Mouse (Mus musculus) hindbrain, embryonic 10.5 days (tissue): ENCODE measurements around the gene Dusp21. TPM values are rescaled to one million over a fixed set of nuclear protein-coding genes. Genes with fewer than 3 reads are reported as not detected.

Experiments
- DNase-seq: peaks from one replicate; pipeline ENCODE4 v3.0.0-alpha.2; 2017; ENCODE audit warnings: low spot score
- H3K27ac ChIP-seq: fragments of 300-500 bp; sonication (generic); 2 replicates; pipeline ENCODE4 v1.5.1; 2016; ENCODE audit warnings: mild to moderate bottlenecking, moderate library complexity
- H3K27me3 ChIP-seq: fragments of 300-500 bp; sonication (generic); 2 replicates; pipeline ENCODE4 v1.6.1; 2016; ENCODE audit warnings: mild to moderate bottlenecking; ENCODE audit not compliant: poor library complexity, insufficient read depth, severe bottlenecking
- H3K36me3 ChIP-seq: fragments of 300-500 bp; sonication (generic); 2 replicates; pipeline ENCODE4 v1.6.1; 2016; ENCODE audit warnings: mild to moderate bottlenecking, moderate library complexity
- H3K4me1 ChIP-seq: fragments of 300-500 bp; sonication (generic); replicated peaks from 2 replicates; pipeline ENCODE4 v1.6.1; 2016; ENCODE audit warnings: mild to moderate bottlenecking
- H3K4me3 ChIP-seq: fragments of 300-500 bp; sonication (generic); 2 replicates; pipeline ENCODE4 v1.5.1; 2016; ENCODE audit warnings: mild to moderate bottlenecking, moderate library complexity
- H3K9me3 ChIP-seq: fragments of 300-500 bp; sonication (generic); 2 replicates; pipeline ENCODE4 v1.6.1; 2016; ENCODE audit warnings: mild to moderate bottlenecking, moderate library complexity
- WGBS: fragments of 180-500 bp; shearing (Covaris S2); methylation state at CpG from one replicate; pipeline ENCODE4 v1.1.7; 2016; 5-methylcytosine and 5-hydroxymethylcytosine counted together
- polyA plus RNA-seq: library from polyadenylated mRNA; unstranded; fragments of >200 nt; fragmentation: Nextera tagmentation; extraction: Ambion mirVana; gene quantifications from 2 replicates; pipeline ENCODE4 v1.2.1, GENCODE M21; 2016

Dusp21 gene
- not detected in 2 replicates for polyA plus RNA-seq

DNA sequence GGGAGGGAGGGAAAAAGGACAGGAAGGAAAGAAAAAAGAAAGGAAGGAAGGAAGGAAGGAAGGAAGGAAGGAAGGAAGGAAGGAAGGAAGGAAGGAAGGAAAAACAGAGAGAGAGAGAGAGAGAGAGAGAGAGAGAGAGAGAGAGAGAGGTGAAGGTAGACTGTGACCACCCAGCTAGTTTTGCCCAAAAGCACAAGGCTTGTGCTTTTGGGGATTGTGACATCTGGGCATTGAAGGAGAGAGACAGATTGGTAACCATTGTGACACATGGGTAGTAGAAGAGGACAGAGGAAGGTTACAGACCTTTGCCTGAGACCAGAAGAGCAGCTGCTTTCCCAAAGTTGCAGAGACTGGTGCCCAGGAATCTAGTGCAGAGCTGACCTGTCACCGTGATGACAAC, at the start of gene Dusp21:
Gene Dusp21, plus strand, starts transcription at position 301 of the 400 bp plus-strand sequence.
- WGBS, result 89% methylated on average over 1 of the region's 1 CpGs
- H3K4me3 ChIP-seq, result no peak within 1 kb of the TSS

GRCm38 (mm10) chrX:18160734-18161442, 15.2 kb downstream of the Dusp21 start:
- peak overlapping the region; percentile 82 for H3K4me3 ChIP-seq
- DNase-seq, result no peak
- H3K4me1 ChIP-seq, result no peaks in the 10 kb centered on the region
- peak overlapping the region; percentile 93 for H3K27ac ChIP-seq
- no peaks in the 10 kb centered on the region for H3K9me3 ChIP-seq
- H3K36me3 ChIP-seq, result no peaks in the 10 kb centered on the region
- H3K27me3 ChIP-seq, result no peaks in the 10 kb centered on the region
- 63% methylated on average over 4 of the region's 4 CpGs for WGBS

More for the DNA sequence above, at the start of gene Dusp21:
- Histone ChIP-seq H3K36me3 (no peaks in the 10 kb centered on the region), H3K27ac (no peak within 1 kb of the TSS), H3K4me1 (no peaks in the 10 kb centered on the region), H3K27me3 (no peaks in the 10 kb centered on the region), H3K9me3 (no peaks in the 10 kb centered on the region)
- no peak for DNase-seq

DNA sequence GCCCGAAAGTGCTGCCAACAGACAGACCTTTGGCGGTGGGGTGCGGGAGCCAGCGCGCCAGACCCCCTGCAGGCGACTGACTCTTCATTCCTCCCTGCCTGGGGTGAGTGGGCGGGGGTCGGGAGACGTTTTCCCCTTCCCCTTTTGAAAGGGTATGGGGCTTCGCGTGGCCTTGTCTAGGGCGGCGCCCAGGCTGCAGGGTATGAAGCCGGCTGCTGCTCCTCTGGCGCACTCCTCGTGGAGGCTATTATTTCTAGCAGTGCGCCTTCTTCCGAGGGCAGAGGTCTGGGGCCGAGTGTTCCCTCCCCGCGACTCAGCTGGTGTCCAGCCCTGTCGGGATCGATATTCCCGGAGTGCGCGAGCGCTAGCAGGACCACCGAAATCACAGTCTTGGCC, 16.1 kb downstream of the Dusp21 start:
- no peaks in the 10 kb centered on the region for H3K9me3 ChIP-seq
- H3K4me3 ChIP-seq, result peak overlapping the region; percentile 82
- no peak for DNase-seq
- no peaks in the 10 kb centered on the region for H3K27me3 ChIP-seq
- WGBS, result under 1% methylated on average over 28 of the region's 28 CpGs
- H3K27ac ChIP-seq, result peak overlapping the region; percentile 93
- H3K4me1 ChIP-seq, result no peaks in the 10 kb centered on the region
- H3K36me3 ChIP-seq, result no peaks in the 10 kb centered on the region

- peak; percentile 96 for DNase-seq
- Histone ChIP-seq H3K27me3 (no peaks in the 10 kb centered on the region), H3K4me1 (no peaks in the 10 kb centered on the region), H3K27ac (peak within 1 kb of the TSS; percentile 97), H3K36me3 (no peaks in the 10 kb centered on the region), H3K4me3 (peak within 1 kb of the TSS; percentile 82), H3K9me3 (no peaks in the 10 kb centered on the region)
- under 1% methylated on average over 50 of the region's 50 CpGs for WGBS
These were observed 16.7 kb downstream of the Dusp21 start, which contains the start of gene Kdm6a for GRCm38 (mm10) chrX:18162192-18162857. Kdm6a (plus strand) TSS chrX:18162575.

DNA sequence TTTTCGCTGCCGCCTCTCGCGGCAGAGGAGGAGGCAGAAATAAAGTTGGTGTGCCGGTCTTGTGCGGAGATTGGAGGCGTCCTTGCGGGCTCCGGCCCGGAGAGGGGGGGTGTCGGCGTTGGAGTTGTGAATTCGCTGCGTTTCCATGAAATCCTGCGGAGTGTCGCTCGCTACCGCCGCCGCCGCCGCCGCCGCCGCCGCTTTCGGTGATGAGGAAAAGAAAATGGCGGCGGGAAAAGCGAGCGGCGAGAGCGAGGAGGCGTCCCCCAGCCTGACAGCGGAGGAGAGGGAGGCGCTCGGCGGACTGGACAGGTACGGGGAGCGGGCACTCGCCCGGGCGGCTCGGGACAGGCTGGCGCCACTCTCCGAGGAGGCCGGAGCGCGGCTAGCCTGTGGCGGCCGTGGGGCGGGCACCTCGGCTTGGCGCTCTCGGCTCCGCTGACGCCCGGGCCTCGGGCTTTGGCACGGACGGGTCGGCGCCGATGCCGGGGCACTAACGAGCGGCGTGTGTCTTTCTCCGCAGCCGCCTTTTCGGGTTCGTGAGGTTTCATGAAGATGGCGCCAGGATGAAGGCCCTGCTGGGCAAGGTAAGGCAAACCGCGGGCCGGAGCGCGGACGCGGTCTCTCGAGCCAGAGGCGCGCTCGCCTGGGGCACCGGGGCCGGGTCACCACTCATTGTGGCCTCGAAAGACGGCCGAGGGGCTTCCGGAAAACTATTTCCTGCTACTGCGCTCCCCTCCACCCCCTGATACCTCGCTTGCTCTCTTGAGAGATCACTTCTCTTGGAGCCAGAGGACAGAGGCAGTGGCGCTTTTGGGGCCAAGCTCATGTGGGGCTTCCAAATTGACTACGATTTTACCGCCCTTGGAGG, 17.4 kb downstream of the Dusp21 start:
- WGBS, result under 1% methylated on average over 71 of the region's 95 CpGs
- no peaks in the 10 kb centered on the region for H3K36me3 ChIP-seq
- H3K27me3 ChIP-seq, result no peaks in the 10 kb centered on the region
- H3K4me3 ChIP-seq, result peak overlapping the region; percentile 82
- no peaks in the 10 kb centered on the region for H3K9me3 ChIP-seq
- DNase-seq, result peak; percentile 68
- H3K4me1 ChIP-seq, result no peaks in the 10 kb centered on the region
- peak overlapping the region; percentile 97 for H3K27ac ChIP-seq

- DNase-seq, result peak; percentile 23
- 3% methylated on average over 10 of the region's 10 CpGs for WGBS
- peak overlapping the region; percentile 82 for H3K4me3 ChIP-seq
- H3K27me3 ChIP-seq, result no peaks in the 10 kb centered on the region
- H3K4me1 ChIP-seq, result no peaks in the 10 kb centered on the region
- no peaks in the 10 kb centered on the region for H3K9me3 ChIP-seq
- no peaks in the 10 kb centered on the region for H3K36me3 ChIP-seq
- peak overlapping the region; percentile 97 for H3K27ac ChIP-seq
These were observed 18.4 kb downstream of the Dusp21 start for GRCm38 (mm10) chrX:18163917-18164624.

GRCm38 (mm10) chrX:18165121-18165520, 19.5 kb downstream of the Dusp21 start:
- Histone ChIP-seq H3K27ac (no peak overlapping the region), H3K4me1 (no peaks in the 10 kb centered on the region), H3K4me3 (peak overlapping the region; percentile 82), H3K9me3 (no peaks in the 10 kb centered on the region), H3K36me3 (no peaks in the 10 kb centered on the region), H3K27me3 (no peaks in the 10 kb centered on the region)
- DNase-seq, result no peak
- 84% methylated on average over 2 of the region's 2 CpGs for WGBS

DNA sequence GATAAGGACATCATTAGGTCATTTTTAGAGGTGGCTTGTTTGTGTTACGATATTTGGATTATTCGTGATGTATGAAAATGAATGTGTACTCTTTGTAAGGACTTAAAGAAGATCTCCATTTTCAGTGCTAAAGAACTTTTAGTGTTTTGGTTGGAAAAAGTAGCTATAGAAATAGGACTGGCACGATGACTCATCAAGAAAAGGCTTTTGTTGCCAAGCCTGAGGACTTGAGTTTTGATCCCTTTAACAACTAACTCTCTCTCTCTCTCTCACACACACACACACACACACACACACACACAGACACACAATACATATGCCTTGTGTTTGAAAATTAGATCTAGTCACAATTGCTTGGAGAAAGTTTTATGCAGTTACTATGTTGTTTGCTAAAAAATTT, 21.3 kb downstream of the Dusp21 start:
- H3K36me3 ChIP-seq, result 0 out of 2 replicates have a peak, but pooled peaks cover 2% of the 10 kb centered on the region
- 94% methylated on average over 3 of the region's 3 CpGs for WGBS

GRCm38 (mm10) chrX:18168940-18169339, 23.3 kb downstream of the Dusp21 start:
- Histone ChIP-seq H3K4me1 (no peaks in the 10 kb centered on the region), H3K4me3 (no peak overlapping the region), H3K36me3 (0 out of 2 replicates have a peak, but pooled peaks cover 2% of the 10 kb centered on the region), H3K9me3 (no peaks in the 10 kb centered on the region), H3K27me3 (no peaks in the 10 kb centered on the region), H3K27ac (no peak overlapping the region)
- no peak for DNase-seq
- 87% methylated on average over 1 of the region's 1 CpGs for WGBS

More for the DNA sequence above, 21.3 kb downstream of the Dusp21 start:
- no peak for DNase-seq
- H3K4me3 ChIP-seq, result no peak overlapping the region
- no peaks in the 10 kb centered on the region for H3K9me3 ChIP-seq
- no peaks in the 10 kb centered on the region for H3K27me3 ChIP-seq
- H3K4me1 ChIP-seq, result no peaks in the 10 kb centered on the region
- no peak overlapping the region for H3K27ac ChIP-seq

- Histone ChIP-seq H3K4me3 (no peak overlapping the region), H3K4me1 (no peaks in the 10 kb centered on the region), H3K27me3 (no peaks in the 10 kb centered on the region), H3K36me3 (0 out of 2 replicates have a peak, but pooled peaks cover 2% of the 10 kb centered on the region), H3K9me3 (no peaks in the 10 kb centered on the region), H3K27ac (no peak overlapping the region)
- 69% methylated on average over 4 of the region's 4 CpGs for WGBS
- DNase-seq, result no peak
These were observed 29.2 kb downstream of the Dusp21 start for GRCm38 (mm10) chrX:18174831-18175230.

- Histone ChIP-seq H3K36me3 (no peaks in the 10 kb centered on the region), H3K27ac (no peak overlapping the region), H3K9me3 (no peaks in the 10 kb centered on the region), H3K4me3 (no peak overlapping the region), H3K4me1 (no peaks in the 10 kb centered on the region), H3K27me3 (no peaks in the 10 kb centered on the region)
- no peak for DNase-seq
- WGBS, result 83% methylated on average over 4 of the region's 4 CpGs
These were observed 32.1 kb downstream of the Dusp21 start for GRCm38 (mm10) chrX:18177803-18178202.

DNA sequence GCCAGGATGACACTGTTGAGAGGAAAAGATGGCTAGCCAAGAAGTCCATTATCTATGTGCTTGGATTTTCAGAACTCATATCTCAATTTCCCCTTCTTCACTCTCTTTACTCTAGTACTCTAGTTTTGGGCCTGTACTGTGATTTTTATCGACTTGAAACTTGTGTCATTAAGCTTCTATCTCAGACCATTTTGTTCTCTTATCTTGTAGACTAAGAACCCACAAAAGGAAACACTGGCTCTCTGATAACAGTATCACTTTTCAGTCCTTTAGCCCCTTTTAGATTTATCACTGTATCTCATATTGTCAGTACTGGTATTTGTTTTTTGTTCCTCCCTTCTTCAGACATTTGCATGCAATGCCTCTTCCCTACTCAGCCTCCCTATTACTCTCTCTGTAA, 33.8 kb downstream of the Dusp21 start:
- H3K36me3 ChIP-seq, result no peaks in the 10 kb centered on the region
- WGBS, result 91% methylated on average over 1 of the region's 1 CpGs
- no peaks in the 10 kb centered on the region for H3K27me3 ChIP-seq
- H3K4me1 ChIP-seq, result no peaks in the 10 kb centered on the region
- DNase-seq, result no peak
- no peak overlapping the region for H3K4me3 ChIP-seq
- H3K27ac ChIP-seq, result no peak overlapping the region
- no peaks in the 10 kb centered on the region for H3K9me3 ChIP-seq
